Mouse (Mus musculus) myocyte (in vitro differentiated cells): ENCODE measurements at regions not wholly inside any gene's neighbourhood (a gene's known extent, or its start where the extent isn't known, plus 50 kb on each side); places are given as distances from the start of the nearest gene placed in this dataset.

Experiments
- H3K27me3 ChIP-seq: one replicate; pipeline ENCODE4 v1.6.1; 2011; ENCODE audit not compliant: control insufficient read depth, insufficient read depth, insufficient read length
- H3K36me3 ChIP-seq: one replicate; pipeline ENCODE4 v1.6.1; 2011; ENCODE audit not compliant: control insufficient read depth, insufficient read depth
- H3K4me2 ChIP-seq: one replicate; pipeline ENCODE4 v1.6.1; 2011; ENCODE audit warnings: low read depth, control low read depth
- H3K4me3 ChIP-seq: one replicate; pipeline ENCODE4 v1.5.1; 2011; ENCODE audit warnings: mild to moderate bottlenecking, control low read depth, moderate library complexity
- H3K79me2 ChIP-seq: one replicate; pipeline ENCODE4 v1.6.1; 2011; ENCODE audit not compliant: control insufficient read depth, insufficient read depth
- H3ac ChIP-seq: one replicate; pipeline ENCODE4 v1.6.1; 2011; ENCODE audit not compliant: control insufficient read depth, insufficient read length
- CEBPB ChIP-seq: IDR thresholded peaks from 2 replicates; pipeline ENCODE4 v1.6.1; 2011; ENCODE audit warnings: mild to moderate bottlenecking, moderate library complexity; ENCODE audit not compliant: poor library complexity, insufficient read depth, severe bottlenecking
- E2F4 ChIP-seq: IDR thresholded peaks from one replicate; pipeline ENCODE4 v1.6.1; 2011; ENCODE audit warnings: mild to moderate bottlenecking, control low read depth, moderate library complexity; ENCODE audit not compliant: insufficient read depth
- MAX ChIP-seq: IDR thresholded peaks from one replicate; pipeline ENCODE4 v1.6.1; 2011; ENCODE audit warnings: low read depth, mild to moderate bottlenecking, control low read depth
- MYOD1 ChIP-seq, 3 experiments: IDR thresholded peaks; one replicate each; pipeline ENCODE4 v1.6.1; 2011; ENCODE audit warnings: control low read depth in 2 of 3, low read depth in 2 of 3, mild to moderate bottlenecking in 2 of 3, moderate library complexity in 1 of 3; ENCODE audit not compliant: insufficient read length in 2 of 3, control insufficient read depth in 1 of 3
- MYOG ChIP-seq, 3 experiments: IDR thresholded peaks; one replicate each; pipeline ENCODE4 v1.6.1; 2011; ENCODE audit warnings: control low read depth in 2 of 3, low read depth in 2 of 3, mild to moderate bottlenecking in 2 of 3; ENCODE audit not compliant: insufficient read length in 2 of 3, control insufficient read depth in 1 of 3, insufficient read depth in 1 of 3
- POLR2A ChIP-seq: IDR thresholded peaks from one replicate; pipeline ENCODE4 v1.6.1; 2011; ENCODE audit warnings: low read depth, mild to moderate bottlenecking, control low read depth, moderate library complexity; ENCODE audit not compliant: insufficient read length
- POLR2AphosphoS2 ChIP-seq: IDR thresholded peaks from one replicate; pipeline ENCODE4 v1.6.1; 2011; ENCODE audit warnings: low read depth, control low read depth; ENCODE audit not compliant: insufficient read length
- REST ChIP-seq: IDR thresholded peaks from one replicate; pipeline ENCODE4 v1.6.1; 2011; ENCODE audit warnings: mild to moderate bottlenecking, control low read depth, moderate library complexity; ENCODE audit not compliant: insufficient read depth, insufficient read length
- SRF ChIP-seq: IDR thresholded peaks from one replicate; pipeline ENCODE4 v1.6.1; 2011; ENCODE audit warnings: low read depth; ENCODE audit not compliant: control insufficient read depth, insufficient read length
- TCF12 ChIP-seq: IDR thresholded peaks from one replicate; pipeline ENCODE4 v1.6.1; 2011; ENCODE audit warnings: mild to moderate bottlenecking, control low read depth; ENCODE audit not compliant: poor library complexity, insufficient read depth, severe bottlenecking
- TCF3 ChIP-seq: IDR thresholded peaks from one replicate; pipeline ENCODE4 v1.6.1; 2011; ENCODE audit warnings: low read depth, control low read depth; ENCODE audit not compliant: insufficient read length
- USF1 ChIP-seq: IDR thresholded peaks from one replicate; pipeline ENCODE4 v1.6.1; 2011; ENCODE audit warnings: low read depth, mild to moderate bottlenecking, control low read depth, moderate library complexity

DNA sequence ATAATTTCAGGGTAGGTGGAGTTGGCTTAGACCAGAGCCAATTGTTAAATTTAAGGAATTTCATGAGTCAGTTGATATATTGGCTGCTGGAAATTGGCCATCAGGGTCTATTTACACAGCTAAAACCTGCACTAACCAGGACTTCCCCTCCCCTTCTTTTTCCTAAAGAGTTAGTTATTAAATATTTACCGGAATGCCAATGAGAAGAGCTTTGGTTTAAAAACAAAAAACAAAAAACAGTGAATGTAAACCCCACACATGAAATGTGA lies 294.6 kb downstream of the Epha4 start:
- TF ChIP-seq E2F4 (no peak), POLR2A (no peak), REST (no peak)
- no peak overlapping the region for H3K4me3 ChIP-seq
- no peaks in the 10 kb centered on the region for H3K79me2 ChIP-seq
- H3K4me2 ChIP-seq = no peak overlapping the region
- no peak overlapping the region for H3ac ChIP-seq
- H3K27me3 ChIP-seq = no peaks in the 10 kb centered on the region
- H3K36me3 ChIP-seq = no peaks in the 10 kb centered on the region

DNA sequence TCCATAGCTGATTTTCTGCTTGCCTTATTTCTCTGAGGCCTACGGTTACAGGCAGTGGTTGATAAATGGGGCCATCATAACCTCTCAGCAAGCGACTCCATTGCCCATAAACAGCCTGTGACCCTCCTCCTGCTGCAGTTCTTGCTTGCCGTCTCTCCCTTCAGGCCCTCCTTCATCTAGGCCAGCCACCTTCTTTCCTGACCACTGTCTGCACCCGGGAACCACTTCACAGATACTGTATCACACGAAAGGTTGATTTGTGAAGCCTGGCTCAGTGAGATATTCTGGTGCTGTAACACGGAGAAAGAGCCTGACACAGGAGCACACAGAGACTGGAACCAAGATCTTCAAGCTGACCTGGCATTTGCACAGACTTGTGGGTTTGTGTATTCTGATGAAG lies 294.1 kb downstream of the Epha4 start:
- no peaks in the 10 kb centered on the region for H3K79me2 ChIP-seq
- no peak overlapping the region for H3ac ChIP-seq
- TF ChIP-seq CEBPB (no peak), TCF3 (no peak), SRF (no peak), REST (no peak), MAX (no peak), MYOG (IDR thresholded peaks at IDR 0.05; ENCODE audit: control insufficient read depth in 1 of 3, insufficient read depth in 1 of 3, insufficient read length in 2 of 3, low read depth in 2 of 3) (no peak), E2F4 (no peak), POLR2A (no peak), POLR2AphosphoS2 (no peak), MYOD1 (IDR thresholded peaks at IDR 0.05; ENCODE audit: control insufficient read depth in 1 of 3, insufficient read length in 2 of 3, low read depth in 2 of 3) (no peak), USF1 (no peak), TCF12 (no peak)
- no peak overlapping the region for H3K4me3 ChIP-seq
- no peaks in the 10 kb centered on the region for H3K36me3 ChIP-seq
- no peaks in the 10 kb centered on the region for H3K27me3 ChIP-seq
- no peak overlapping the region for H3K4me2 ChIP-seq

DNA sequence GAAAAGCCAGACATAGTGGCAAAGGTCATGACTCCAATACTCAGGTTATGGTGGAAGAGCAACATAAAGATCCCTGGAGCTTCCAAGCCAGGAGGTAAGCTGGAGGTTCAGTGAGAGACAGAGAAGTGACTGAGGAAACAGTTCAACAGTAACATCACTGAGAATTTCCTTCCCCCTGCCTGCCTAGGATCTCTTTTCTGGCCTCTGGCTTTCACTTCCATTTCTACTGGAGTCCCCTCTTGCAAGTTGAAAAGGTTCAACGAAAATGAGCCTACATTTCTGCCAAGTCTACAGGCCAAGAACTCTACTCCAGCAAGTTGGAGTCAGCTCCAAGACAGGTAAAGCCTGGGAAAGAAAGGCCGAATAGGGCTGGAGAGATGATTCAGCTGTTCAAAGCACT lies 293.0 kb downstream of the Epha4 start:
- no peak overlapping the region for H3K4me2 ChIP-seq
- H3K79me2 ChIP-seq = no peaks in the 10 kb centered on the region
- no peak overlapping the region for H3ac ChIP-seq
- no peak overlapping the region for H3K4me3 ChIP-seq
- no peaks in the 10 kb centered on the region for H3K27me3 ChIP-seq
- H3K36me3 ChIP-seq = no peaks in the 10 kb centered on the region
- no peak for TF ChIP-seq CEBPB
- no peak for TF ChIP-seq MAX
- no peak for TF ChIP-seq E2F4
- no peak for TF ChIP-seq SRF
- TF ChIP-seq REST = no peak
- TF ChIP-seq POLR2A = no peak
- TF ChIP-seq MYOG (IDR thresholded peaks at IDR 0.05; ENCODE audit: control insufficient read depth in 1 of 3, insufficient read depth in 1 of 3, insufficient read length in 2 of 3, low read depth in 2 of 3) = no peak
- no peak for TF ChIP-seq USF1
- TF ChIP-seq TCF12 = no peak
- no peak for TF ChIP-seq POLR2AphosphoS2
- TF ChIP-seq TCF3 = no peak
- no peak for TF ChIP-seq MYOD1 (IDR thresholded peaks at IDR 0.05; ENCODE audit: control insufficient read depth in 1 of 3, insufficient read length in 2 of 3, low read depth in 2 of 3)

DNA sequence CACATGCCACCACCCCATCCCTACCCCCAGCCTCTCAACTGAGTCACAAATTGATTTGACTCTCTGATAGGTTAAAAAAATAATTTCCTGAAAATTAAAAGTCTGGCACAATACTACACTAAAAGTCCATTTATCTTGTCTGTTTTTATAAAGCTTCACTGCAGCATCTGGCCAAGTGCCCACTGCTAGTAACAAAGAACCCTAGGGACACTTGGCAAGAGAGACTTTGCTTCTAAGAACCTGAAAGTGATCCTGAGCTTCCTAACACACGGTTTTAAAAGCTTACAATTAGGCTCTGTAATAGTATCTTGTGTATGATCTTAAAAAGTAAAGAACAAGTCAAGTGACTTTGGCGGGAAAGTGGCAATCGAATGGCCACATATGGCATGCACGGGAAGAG lies 288.3 kb downstream of the Epha4 start:
- Histone ChIP-seq H3ac (no peak overlapping the region), H3K79me2 (no peaks in the 10 kb centered on the region), H3K27me3 (no peaks in the 10 kb centered on the region), H3K36me3 (no peaks in the 10 kb centered on the region), H3K4me2 (no peak overlapping the region), H3K4me3 (no peak overlapping the region)
- TF ChIP-seq MAX = no peak
- no peak for TF ChIP-seq TCF12
- TF ChIP-seq USF1 = no peak
- TF ChIP-seq POLR2A = no peak
- no peak for TF ChIP-seq SRF
- TF ChIP-seq MYOG (IDR thresholded peaks at IDR 0.05; ENCODE audit: control insufficient read depth in 1 of 3, insufficient read depth in 1 of 3, insufficient read length in 2 of 3, low read depth in 2 of 3) = no peak
- TF ChIP-seq E2F4 = no peak

DNA sequence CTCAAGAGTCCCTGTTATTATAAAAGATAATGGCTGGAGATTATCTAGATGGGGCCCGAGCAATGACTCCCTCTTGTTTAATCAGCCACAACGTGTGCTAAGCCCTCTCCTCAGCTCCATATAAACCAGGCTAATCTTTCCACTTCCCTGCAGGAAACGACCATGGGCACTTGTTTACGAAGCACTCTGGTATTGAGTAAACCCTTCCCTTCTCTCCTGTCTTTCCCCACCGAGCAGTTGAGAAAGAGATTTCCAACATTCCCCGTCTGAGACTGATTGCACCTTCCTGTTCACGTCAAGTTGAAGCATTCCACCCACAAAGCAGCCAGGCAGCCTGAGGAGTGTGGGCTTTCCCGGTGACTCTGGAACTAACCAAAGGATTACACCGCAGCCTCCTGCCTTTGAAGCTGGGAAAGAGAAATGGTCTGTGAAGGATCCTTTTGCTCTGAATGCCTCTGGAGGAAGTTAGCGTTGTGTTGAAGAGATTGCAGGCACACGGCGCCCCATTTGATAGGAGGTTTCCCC lies 287.8 kb downstream of the Epha4 start:
- H3K4me2 ChIP-seq = no peak overlapping the region
- H3K4me3 ChIP-seq = no peak overlapping the region

More for the DNA sequence above, 287.8 kb downstream of the Epha4 start:
- Histone ChIP-seq H3K36me3 (no peaks in the 10 kb centered on the region), H3K27me3 (no peaks in the 10 kb centered on the region), H3K79me2 (no peaks in the 10 kb centered on the region), H3ac (no peak overlapping the region)
- TF ChIP-seq USF1 (no peak), MYOD1 (IDR thresholded peaks at IDR 0.05; ENCODE audit: control insufficient read depth in 1 of 3, insufficient read length in 2 of 3, low read depth in 2 of 3) (no peak), POLR2A (no peak), SRF (no peak), MYOG (IDR thresholded peaks at IDR 0.05; ENCODE audit: control insufficient read depth in 1 of 3, insufficient read depth in 1 of 3, insufficient read length in 2 of 3, low read depth in 2 of 3) (no peak), CEBPB (no peak), MAX (no peak), POLR2AphosphoS2 (no peak), TCF3 (no peak), TCF12 (no peak), E2F4 (no peak), REST (no peak)
